In genomic region chr10:26434586-26434985, GRCm38 (mm10) we compare ENCODE assay signal across 12 mouse cellular contexts.
"Had no signal": no experiment of that assay in that cellular context is flagged by ENCODE, and none has a peak within 500 bp of the region (broad histone marks: within the 10 kb centered on the region; RNA-seq: fewer than 3 reads in every experiment).

No protein-coding gene starts in this region.

- H3K27ac ChIP-seq: limb, embryonic 12.5 days; midbrain, embryonic 10.5 days; neural tube, embryonic 15.5 days had no signal

- H3K4me3 ChIP-seq: limb, embryonic 12.5 days; midbrain, embryonic 10.5 days; myocyte; neural tube, embryonic 15.5 days had no signal

- H3K27me3 ChIP-seq: limb, embryonic 12.5 days; neural tube, embryonic 15.5 days had no signal

- H3K4me2 ChIP-seq: limb, embryonic 12.5 days; neural tube, embryonic 15.5 days had no signal

- H3K9me3 ChIP-seq: limb, embryonic 12.5 days; midbrain, embryonic 10.5 days; neural tube, embryonic 15.5 days had no signal

- DNase-seq: kidney, adult 2 months; kidney, postnatal 25 days; midbrain, embryonic 14.5 days; right cerebral cortex, adult 18-20 months; right cerebral cortex, postnatal 25 days; thymus, adult 18-20 months; thymus, postnatal 14 days had no signal

- H3K9ac ChIP-seq: limb, embryonic 12.5 days; neural tube, embryonic 15.5 days had no signal

- H3K36me3 ChIP-seq: limb, embryonic 12.5 days; midbrain, embryonic 10.5 days; neural tube, embryonic 15.5 days had no signal

- ATAC-seq: intestine, embryonic 16.5 days had no signal

- H3K4me1 ChIP-seq: limb, embryonic 12.5 days; midbrain, embryonic 10.5 days; neural tube, embryonic 15.5 days had no signal
